ENCODE assay signal across 8 mouse cellular contexts in genomic region chr6:138422671-138423321, GRCm38 (mm10).
DNase-seq lines count a peak whose midpoint lies in the region; ATAC-seq lines count a peak whose summit lies in the region.

No protein-coding gene starts in this region.

- peak overlapping the region; percentile 70 for H3K4me2 ChIP-seq in midbrain, embryonic 15.5 days

- peak; percentile 19; the same call in 1 of the 2 replicates for ATAC-seq in midbrain, embryonic 15.5 days (replicated peaks)
- ATAC-seq in megakaryocyte, adult 5-6 weeks (ENCODE audit: poor library complexity, severe bottlenecking), result no peak

- WGBS in midbrain, embryonic 15.5 days, result under 1% methylated on average over 16 of the region's 16 CpGs

- H3K9me3 ChIP-seq in midbrain, embryonic 15.5 days, result no peaks in the 10 kb centered on the region

- no peaks in the 10 kb centered on the region for H3K36me3 ChIP-seq in midbrain, embryonic 15.5 days (replicated peaks)

- peaks cover 48% of the 10 kb centered on the region for H3K4me1 ChIP-seq in midbrain, embryonic 15.5 days

- peak overlapping the region; percentile 55 for H3K4me3 ChIP-seq in midbrain, embryonic 15.5 days

- no peaks in the 10 kb centered on the region for H3K27me3 ChIP-seq in midbrain, embryonic 15.5 days (replicated peaks)

- peak overlapping the region; percentile 80 for H3K27ac ChIP-seq in midbrain, embryonic 15.5 days

- peak overlapping the region; percentile 51 for H3K9ac ChIP-seq in midbrain, embryonic 15.5 days

- DNase-seq in adrenal gland, postnatal 36 days, result peak; percentile 13 to 22
- DNase-seq in adrenal gland, postnatal 25 days, result no peak
- DNase-seq in ZHBTc4 (ENCODE audit: low read depth, low spot score), result peak; percentile 12
- peak; percentile 39 to 46 for DNase-seq in frontal cortex, postnatal 14 days (ENCODE audit: low spot score in 2 of 2)
- DNase-seq in layer of hippocampus, postnatal 14 days (ENCODE audit: low spot score in 2 of 2), result peak; percentile 51 to 69
- DNase-seq in thymus, adult 18-20 months, result no peak

Comparison
In these comparisons a context has a peak if more than half of its experiments do, and no peak if none do; other contexts are left out.
1. DNase-seq: peak in adrenal gland, postnatal 36 days (2 of 2), ZHBTc4 (single experiment), frontal cortex, postnatal 14 days (2 of 2) and layer of hippocampus, postnatal 14 days (2 of 2); none in adrenal gland, postnatal 25 days (single experiment) and thymus, adult 18-20 months (0 of 2).